Mouse (Mus musculus) C2C12 (cell line): ENCODE measurements around the gene Gpc6.

Experiments
- CEBPB ChIP-seq: IDR thresholded peaks from one replicate; pipeline ENCODE4 v1.6.1; 2011; ENCODE audit warnings: low read depth, mild to moderate bottlenecking, control low read depth, moderate library complexity
- CTCF ChIP-seq: IDR thresholded peaks from one replicate; pipeline ENCODE4 v1.5.1; 2011; ENCODE audit not compliant: control insufficient read depth, insufficient read depth, insufficient read length
- FOSL1 ChIP-seq: IDR thresholded peaks from one replicate; pipeline ENCODE4 v1.8.0; 2011; ENCODE audit warnings: mild to moderate bottlenecking, low read length; ENCODE audit not compliant: poor library complexity, insufficient read depth, severe bottlenecking
- MAX ChIP-seq: IDR thresholded peaks from one replicate; pipeline ENCODE4 v1.6.1; 2011; ENCODE audit warnings: mild to moderate bottlenecking, control low read depth
- MYOD1 ChIP-seq: IDR thresholded peaks from one replicate; pipeline ENCODE4 v1.6.1; 2011; ENCODE audit warnings: low read depth; ENCODE audit not compliant: control insufficient read depth, insufficient read length
- MYOG ChIP-seq: IDR thresholded peaks from one replicate; pipeline ENCODE4 v1.6.1; 2011; ENCODE audit not compliant: control insufficient read depth, insufficient read length; ENCODE audit errors: extremely low read depth
- USF1 ChIP-seq: IDR thresholded peaks from one replicate; pipeline ENCODE4 v1.6.1; 2011; ENCODE audit warnings: low read depth, mild to moderate bottlenecking, control low read depth, moderate library complexity

DNA sequence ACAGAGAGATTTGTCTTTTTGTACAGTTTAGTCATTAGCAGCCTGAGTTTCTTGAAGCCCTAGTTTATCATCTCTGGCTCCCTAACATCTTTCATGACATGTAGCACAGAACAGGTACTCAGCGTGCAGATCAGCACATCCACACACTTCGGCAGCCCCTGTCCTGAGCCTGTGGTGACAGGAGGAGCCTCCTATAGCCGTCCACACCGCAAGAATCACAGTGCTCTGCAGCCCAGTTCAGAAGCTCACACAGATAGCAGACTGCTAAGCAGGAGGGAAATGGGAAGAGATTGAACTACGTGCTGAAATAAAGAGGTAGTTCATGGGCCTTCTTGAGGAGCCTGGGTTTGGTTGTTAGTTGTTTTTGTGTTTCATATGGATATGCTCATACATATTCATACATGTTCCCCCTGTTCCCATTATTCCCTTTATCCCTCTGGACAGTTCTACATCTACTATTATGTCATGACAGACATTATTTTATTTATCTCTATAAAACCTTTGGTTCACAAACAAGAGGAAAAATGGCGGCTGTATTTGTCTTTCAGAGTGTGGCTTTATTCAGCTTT lies 832.8 kb downstream of the Gpc6 start:
- no peak for TF ChIP-seq CTCF
- no peak for TF ChIP-seq MYOG
- TF ChIP-seq USF1: no peak
- TF ChIP-seq CEBPB: no peak
- no peak for TF ChIP-seq MAX
- TF ChIP-seq MYOD1: no peak
- no peak for TF ChIP-seq FOSL1
